Mouse (Mus musculus) MEL (cell line): ENCODE results near the gene Edn2.

ENCODE experiments used
- CTCF ChIP-seq, 3 experiments: IDR thresholded peaks in 2 of 3; conservative IDR thresholded peaks in 1 of 3; 2 replicates each; pipeline ENCODE4 v1.5.1; 2011 to 2012; ENCODE audit warnings: low read length in 3 of 3, low read depth in 2 of 3, mild to moderate bottlenecking in 2 of 3, improper control_type of control experiment in 1 of 3, inconsistent platforms in 1 of 3, mixed read lengths in 1 of 3, moderate library complexity in 1 of 3; ENCODE audit not compliant: control insufficient read depth in 1 of 3, insufficient read depth in 1 of 3, poor library complexity in 1 of 3, severe bottlenecking in 1 of 3
- E2F4 ChIP-seq: IDR thresholded peaks from 2 replicates; pipeline ENCODE4 v1.6.1; 2011; ENCODE audit warnings: low read depth, low read length, improper control_type of control experiment, borderline replicate concordance
- MAFK ChIP-seq: IDR thresholded peaks from 2 replicates; pipeline ENCODE4 v1.6.1; 2011; ENCODE audit warnings: low read depth, mild to moderate bottlenecking, low read length, improper control_type of control experiment, borderline replicate concordance
- POLR2A ChIP-seq, 2 experiments: IDR thresholded peaks; 2 replicates each; pipeline ENCODE4 v1.6.1; 2011 to 2012; ENCODE audit warnings: low read length in 2 of 2, mild to moderate bottlenecking in 2 of 2, control low read depth in 1 of 2, improper control_type of control experiment in 1 of 2, low read depth in 1 of 2, moderate library complexity in 1 of 2; ENCODE audit not compliant: control insufficient read depth in 1 of 2, insufficient read depth in 1 of 2, poor library complexity in 1 of 2
- POLR2AphosphoS2 ChIP-seq: IDR thresholded peaks from 2 replicates; pipeline ENCODE4 v1.6.1; 2011; ENCODE audit warnings: low read length, improper control_type of control experiment
- USF1 ChIP-seq: IDR thresholded peaks from 2 replicates; pipeline ENCODE4 v1.6.1; 2014; ENCODE audit warnings: low read depth, mild to moderate bottlenecking, inconsistent platforms, low read length, improper control_type of control experiment, moderate library complexity
- ZKSCAN1 ChIP-seq: IDR thresholded peaks from 2 replicates; pipeline ENCODE4 v1.6.1; 2012; ENCODE audit warnings: low read depth, mild to moderate bottlenecking, inconsistent platforms, low read length, improper control_type of control experiment, moderate library complexity

DNA sequence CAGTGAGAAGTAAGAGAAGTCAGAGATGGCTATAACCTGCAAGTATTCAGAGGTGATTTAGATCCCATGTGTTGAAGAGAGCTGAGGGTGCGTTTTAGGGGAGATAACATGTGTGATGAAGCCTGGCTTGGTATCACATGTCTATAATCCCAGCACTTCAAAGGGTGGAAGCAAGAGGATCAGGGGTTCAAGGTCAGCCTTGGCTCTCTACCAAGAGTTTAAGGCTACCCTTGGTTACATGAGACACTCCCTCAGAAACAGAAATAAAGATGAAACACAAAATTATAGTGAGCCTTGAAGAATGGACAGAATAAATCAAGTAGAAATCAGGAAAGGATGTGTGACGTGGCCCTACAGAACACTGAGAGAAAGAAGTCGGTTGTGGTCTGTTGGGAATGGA, 7.3 kb upstream of the Edn2 start:
- TF ChIP-seq MAFK (no peak), CTCF (IDR thresholded peaks at IDR 0.05 in 2 of 3, conservative IDR thresholded peaks at IDR 0.05 in 1 of 3; ENCODE audit: control insufficient read depth in 1 of 3, insufficient read depth in 1 of 3, low read depth in 2 of 3, low read length in 3 of 3, poor library complexity in 1 of 3, severe bottlenecking in 1 of 3) (no peak), E2F4 (no peak), POLR2A (IDR thresholded peaks at IDR 0.05; ENCODE audit: control insufficient read depth in 1 of 2, insufficient read depth in 1 of 2, low read depth in 1 of 2, low read length in 2 of 2, poor library complexity in 1 of 2) (no peak), USF1 (no peak), POLR2AphosphoS2 (no peak), ZKSCAN1 (no peak)
